Mouse (Mus musculus) forebrain, embryonic 12.5 days (tissue): Measurements from ENCODE around the gene Gm20498. TPM values are rescaled to one million over a fixed set of nuclear protein-coding genes. Genes with fewer than 3 reads are reported as not detected.

Experiments
- ATAC-seq: fragments of 200-750 bp; cut with Nextera tagmentation; 2 replicates; pipeline ENCODE4 v1.8.0; 2017; ENCODE audit warnings: moderate TSS enrichment; ENCODE audit not compliant: low FRiP score
- H3K27ac ChIP-seq: fragments of 300-500 bp; sonication (generic); 2 replicates; pipeline ENCODE4 v1.5.1; 2016; ENCODE audit warnings: mild to moderate bottlenecking
- H3K27me3 ChIP-seq: fragments of 300-500 bp; sonication (generic); 2 replicates; pipeline ENCODE4 v1.6.1; 2016; ENCODE audit warnings: mild to moderate bottlenecking
- H3K36me3 ChIP-seq: fragments of 300-500 bp; sonication (generic); replicated peaks from 2 replicates; pipeline ENCODE4 v1.6.1; 2016; ENCODE audit warnings: mild to moderate bottlenecking
- H3K4me1 ChIP-seq: fragments of 300-500 bp; sonication (generic); 2 replicates; pipeline ENCODE4 v1.6.1; 2016
- H3K4me2 ChIP-seq: fragments of 300-500 bp; sonication (generic); 2 replicates; pipeline ENCODE4 v1.6.1; 2016; ENCODE audit warnings: mild to moderate bottlenecking, moderate library complexity
- H3K4me3 ChIP-seq: fragments of 300-500 bp; sonication (generic); replicated peaks from 2 replicates; pipeline ENCODE4 v1.5.1; 2016; ENCODE audit warnings: mild to moderate bottlenecking
- H3K9ac ChIP-seq: fragments of 300-500 bp; sonication (generic); 2 replicates; pipeline ENCODE4 v1.6.1; 2016; ENCODE audit warnings: mild to moderate bottlenecking
- H3K9me3 ChIP-seq: fragments of 300-500 bp; sonication (generic); 2 replicates; pipeline ENCODE4 v1.6.1; 2016
- WGBS: fragments of 180-500 bp; shearing (Covaris S2); methylation state at CpG from one replicate; pipeline ENCODE4 v1.1.7; 2016; 5-methylcytosine and 5-hydroxymethylcytosine counted together
- polyA plus RNA-seq: library from polyadenylated mRNA; unstranded; fragments of >200 nt; fragmentation: Nextera tagmentation; extraction: Ambion mirVana; gene quantifications from 2 replicates; pipeline ENCODE4 v1.2.1, GENCODE M21; 2016

The Gm20498 gene
- polyA plus RNA-seq, 1 experiment from 2014 or later: 24.6 TPM

DNA sequence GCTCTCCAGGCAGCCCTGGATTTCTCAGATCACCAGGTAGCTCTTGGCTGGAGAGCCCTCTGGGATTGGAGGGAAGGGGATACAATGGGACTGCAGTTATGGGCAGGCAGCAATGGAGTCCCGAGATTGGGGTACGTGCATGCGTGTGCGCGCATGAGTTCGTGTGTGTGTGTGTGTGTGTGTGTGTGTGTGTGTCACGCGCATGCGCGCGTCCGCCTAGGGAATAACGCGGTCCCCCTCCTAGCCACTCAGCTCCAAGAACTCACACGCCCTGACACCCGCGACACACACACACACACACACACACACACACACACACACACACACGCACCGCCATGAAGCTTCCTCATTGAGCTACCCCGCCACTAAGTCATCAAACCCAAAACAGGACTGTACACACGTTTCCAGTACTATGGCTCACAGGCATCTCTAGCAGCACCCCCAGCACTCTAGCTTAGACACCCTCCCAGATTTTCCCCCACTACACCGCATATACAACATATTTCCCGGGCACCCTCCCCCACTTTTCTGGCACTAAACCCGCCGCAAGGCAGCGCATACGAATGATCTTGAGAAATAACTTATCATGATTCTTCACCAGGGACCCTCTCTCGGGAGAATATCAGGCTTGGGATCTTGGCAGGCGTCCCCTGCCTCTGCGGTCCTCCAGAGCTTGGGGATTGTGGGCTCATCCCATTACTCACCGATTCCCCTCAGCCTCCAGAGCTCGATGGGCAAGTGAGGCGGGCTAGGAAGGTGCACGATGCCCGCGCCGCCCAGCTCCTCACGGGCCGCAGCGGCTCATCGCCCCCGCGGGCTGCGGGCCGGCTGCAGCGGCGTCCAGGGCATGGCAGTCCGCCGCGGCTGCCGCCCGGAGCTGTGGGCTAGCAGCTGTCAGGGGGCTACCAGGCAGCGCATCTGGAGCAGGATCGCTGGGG, 200.5 kb downstream of the Gm20498 start:
- Histone ChIP-seq H3K4me3 (peak overlapping the region; percentile 57), H3K9me3 (no peaks in the 10 kb centered on the region), H3K36me3 (no peaks in the 10 kb centered on the region), H3K9ac (peak overlapping the region; percentile 79), H3K4me2 (peak overlapping the region; percentile 95), H3K27ac (peak overlapping the region; percentile 56), H3K27me3 (peaks cover 25% of the 10 kb centered on the region), H3K4me1 (peaks cover 18% of the 10 kb centered on the region)
- ATAC-seq: peak; percentile 79
- under 1% methylated on average over 36 of the region's 54 CpGs for WGBS

DNA sequence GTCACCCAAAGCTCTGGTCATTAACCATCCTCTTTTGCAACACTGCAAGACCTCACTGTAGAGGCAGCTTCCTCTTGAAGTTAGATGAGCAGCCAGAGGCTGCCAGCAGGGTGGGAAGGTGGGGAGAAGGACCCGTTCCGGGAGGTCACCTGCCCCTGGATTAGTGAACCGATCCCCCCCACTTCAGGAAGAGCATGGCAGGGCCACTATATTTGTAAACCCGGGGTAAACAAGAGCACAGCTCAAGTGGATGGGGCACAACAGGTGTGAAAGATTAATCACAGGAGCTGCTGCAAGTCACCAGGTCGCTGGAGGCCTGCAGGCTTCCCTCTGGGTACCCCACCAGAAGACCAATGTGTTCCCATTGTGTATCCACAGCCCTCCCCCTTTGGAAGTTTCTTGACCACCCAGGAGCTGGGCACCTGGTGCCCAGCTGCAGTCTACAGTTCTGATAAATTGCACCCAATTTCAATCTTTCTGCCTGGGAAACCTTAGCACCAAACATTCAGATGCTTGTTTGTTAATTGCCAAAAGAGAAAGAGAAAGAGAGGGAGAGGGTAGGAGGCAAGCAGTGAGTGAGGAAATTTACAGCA, 201.6 kb downstream of the Gm20498 start:
- WGBS: 36% methylated on average over 5 of the region's 5 CpGs
- no peak for ATAC-seq
- Histone ChIP-seq H3K27ac (no peak overlapping the region), H3K4me3 (0 out of 2 replicates have a peak overlapping the region, but pooled peaks have one; percentile 57), H3K36me3 (no peaks in the 10 kb centered on the region), H3K27me3 (peaks cover 25% of the 10 kb centered on the region), H3K4me1 (peaks cover 18% of the 10 kb centered on the region), H3K9me3 (no peaks in the 10 kb centered on the region), H3K4me2 (peak overlapping the region; percentile 95), H3K9ac (no peak overlapping the region)

DNA sequence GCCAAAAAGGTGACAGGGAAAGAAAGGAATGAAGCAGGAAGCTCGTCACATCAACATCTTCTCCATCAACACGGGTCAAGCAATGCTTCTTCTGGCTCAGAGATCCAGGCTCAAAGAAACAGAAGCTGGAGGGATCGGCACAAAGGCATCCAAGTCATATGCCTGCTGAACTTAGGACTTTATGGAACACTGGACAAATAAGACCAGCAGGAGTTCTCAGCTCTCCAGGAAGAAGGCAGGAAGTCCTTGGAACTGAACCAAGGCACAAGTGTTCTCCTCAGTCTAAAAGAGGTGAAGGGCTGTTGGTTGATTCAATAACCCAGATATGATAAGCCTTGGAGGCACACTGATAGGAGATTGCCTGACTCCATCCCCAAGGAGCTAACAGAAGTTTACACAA, 207.7 kb downstream of the Gm20498 start:
- no peaks in the 10 kb centered on the region for H3K36me3 ChIP-seq
- H3K4me3 ChIP-seq: no peak overlapping the region
- H3K4me2 ChIP-seq: no peak overlapping the region
- no peak overlapping the region for H3K27ac ChIP-seq
- no peaks in the 10 kb centered on the region for H3K9me3 ChIP-seq
- no peak overlapping the region for H3K9ac ChIP-seq
- no peak for ATAC-seq
- 86% methylated on average over 3 of the region's 3 CpGs for WGBS
- no peaks in the 10 kb centered on the region for H3K27me3 ChIP-seq
- peaks cover 7% of the 10 kb centered on the region for H3K4me1 ChIP-seq

DNA sequence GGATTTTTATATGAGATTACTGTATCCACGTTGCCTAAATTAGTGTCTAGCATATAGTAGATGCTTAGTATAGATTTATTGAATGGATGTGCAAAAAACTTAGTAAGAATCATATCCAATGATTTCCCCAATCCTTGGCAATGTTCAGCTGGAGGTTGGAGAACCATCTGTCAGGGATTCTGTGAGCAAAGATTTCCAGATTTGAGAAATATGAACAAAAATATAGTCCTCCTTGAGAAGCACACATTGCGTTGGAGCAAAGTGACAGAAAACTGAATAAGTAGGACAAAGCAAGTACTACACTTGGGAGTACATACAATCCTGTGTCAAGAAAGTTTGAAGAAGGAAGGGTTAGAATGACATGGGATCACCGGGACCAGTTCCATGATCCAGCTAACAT, 208.6 kb downstream of the Gm20498 start:
- Histone ChIP-seq H3K9me3 (no peaks in the 10 kb centered on the region), H3K4me1 (peaks cover 7% of the 10 kb centered on the region), H3K4me2 (no peak overlapping the region), H3K27me3 (no peaks in the 10 kb centered on the region), H3K36me3 (no peaks in the 10 kb centered on the region), H3K27ac (no peak overlapping the region), H3K4me3 (no peak overlapping the region), H3K9ac (no peak overlapping the region)
- ATAC-seq: no peak
- WGBS: 91% methylated on average over 3 of the region's 3 CpGs

DNA sequence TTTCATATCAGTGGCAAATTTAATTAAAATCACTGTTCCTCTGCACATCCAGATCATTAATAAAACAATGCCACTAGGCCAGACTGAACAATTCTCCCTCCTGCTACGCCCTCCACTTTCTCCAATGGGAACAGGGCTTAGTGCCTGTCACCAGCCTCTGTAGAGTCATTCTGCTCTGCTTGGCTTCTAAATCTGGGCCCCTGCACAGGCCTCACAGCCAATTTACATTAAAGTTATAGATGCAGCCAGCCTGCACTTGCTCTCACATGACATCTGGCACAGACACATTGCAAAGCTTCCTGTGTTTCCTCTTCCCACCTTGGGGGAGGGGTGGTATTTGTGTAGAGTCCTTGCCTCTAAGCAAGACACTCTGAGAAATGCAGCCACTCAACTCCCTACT, 211.7 kb downstream of the Gm20498 start:
- Histone ChIP-seq H3K27ac (no peak overlapping the region), H3K4me2 (no peak overlapping the region)

DNA sequence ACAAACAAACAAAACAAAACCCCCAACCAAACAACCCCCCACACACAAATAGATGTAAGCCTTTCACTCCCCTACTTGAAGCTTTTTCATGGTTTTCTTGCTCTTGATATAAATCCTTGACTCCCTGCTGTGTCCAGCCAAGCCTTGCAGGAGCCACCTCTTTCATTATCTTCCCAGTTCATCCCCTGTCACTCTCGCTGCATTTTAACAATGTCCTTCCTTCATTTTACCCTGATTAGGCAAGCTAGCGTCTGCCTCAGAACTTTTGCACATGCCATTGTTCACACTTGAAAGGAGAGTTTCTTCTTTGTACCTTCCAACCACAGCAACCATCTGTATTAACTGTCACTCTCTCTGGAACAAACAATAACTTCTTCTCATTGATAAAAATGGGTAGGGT, 214.9 kb downstream of the Gm20498 start:
- H3K9ac ChIP-seq: no peak overlapping the region
- peaks cover 11% of the 10 kb centered on the region for H3K4me1 ChIP-seq
- no peaks in the 10 kb centered on the region for H3K9me3 ChIP-seq
- 0% methylated on average over 2 of the region's 2 CpGs for WGBS
- no peak overlapping the region for H3K27ac ChIP-seq
- no peaks in the 10 kb centered on the region for H3K27me3 ChIP-seq
- no peak overlapping the region for H3K4me3 ChIP-seq
- H3K36me3 ChIP-seq: no peaks in the 10 kb centered on the region
- no peak overlapping the region for H3K4me2 ChIP-seq
- ATAC-seq: no peak

More for the DNA sequence above, 211.7 kb downstream of the Gm20498 start:
- 81% methylated on average over 1 of the region's 1 CpGs for WGBS
- H3K9ac ChIP-seq: no peak overlapping the region
- H3K36me3 ChIP-seq: no peaks in the 10 kb centered on the region
- H3K4me3 ChIP-seq: no peak overlapping the region
- no peaks in the 10 kb centered on the region for H3K27me3 ChIP-seq
- ATAC-seq: no peak
- no peaks in the 10 kb centered on the region for H3K9me3 ChIP-seq
- H3K4me1 ChIP-seq: peaks cover 11% of the 10 kb centered on the region

DNA sequence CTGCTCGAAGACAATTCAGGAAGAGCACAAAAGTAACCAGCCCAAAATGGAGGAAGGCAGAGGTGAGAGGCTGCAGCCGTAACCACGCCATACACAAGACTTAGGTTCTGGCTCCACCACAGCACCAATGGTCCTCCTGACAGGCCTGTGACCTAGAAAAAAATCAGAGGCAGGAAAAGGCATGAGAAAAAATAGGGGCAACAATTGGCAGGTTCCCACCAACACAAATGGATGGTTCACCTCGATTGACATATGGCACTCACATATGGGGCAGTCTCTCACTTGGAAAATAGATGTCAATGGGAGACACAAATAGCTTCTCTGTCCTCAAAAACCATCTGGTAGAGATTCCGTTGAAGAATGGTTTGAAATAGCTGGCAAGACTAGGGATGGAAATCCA, 216.8 kb downstream of the Gm20498 start:
- Histone ChIP-seq H3K27me3 (no peaks in the 10 kb centered on the region), H3K4me2 (no peak overlapping the region), H3K27ac (no peak overlapping the region), H3K9ac (no peak overlapping the region), H3K4me1 (peaks cover 8% of the 10 kb centered on the region; the same call in 1 of the 2 replicates), H3K4me3 (no peak overlapping the region), H3K9me3 (no peaks in the 10 kb centered on the region), H3K36me3 (no peaks in the 10 kb centered on the region)
- ATAC-seq: no peak
- WGBS: 92% methylated on average over 5 of the region's 5 CpGs

Other genes with a start within 250 kb of the Gm20498 start
- 1.7 and 2.2 TPM in 2 replicates for gene Slc8a3, start 199.7 kb downstream of the Gm20498 start, polyA plus RNA-seq
- 0.22 and 0.34 TPM in 2 replicates for gene Gm4787, start 153.4 kb downstream of the Gm20498 start, polyA plus RNA-seq
- gene Adam4, start 111.0 kb downstream of the Gm20498 start, polyA plus RNA-seq: 0.28 and 0.67 TPM in 2 replicates
- gene Cox16, start 47.8 kb downstream of the Gm20498 start, polyA plus RNA-seq: 133 and 136 TPM in 2 replicates
- 30.9 and 34.2 TPM in 2 replicates for gene Synj2bp, start within 50 bp of the Gm20498 start, polyA plus RNA-seq
- gene Adam21, start 35.6 kb upstream of the Gm20498 start, polyA plus RNA-seq: 0.36 and 0.43 TPM in 2 replicates
- 66.5 and 67.5 TPM in 2 replicates for gene Med6, start 62.1 kb upstream of the Gm20498 start, polyA plus RNA-seq
- 5.7 and 7.6 TPM in 2 replicates for gene Ttc9, start 98.3 kb upstream of the Gm20498 start, polyA plus RNA-seq
- 5.3 and 5.7 TPM in 2 replicates for gene Map3k9, start 248.3 kb upstream of the Gm20498 start, polyA plus RNA-seq